Mouse (Mus musculus): ENCODE measurements around the gene Klrb1.

GRCm38 (mm10) chr6:128732032-128732431, 9.2 kb upstream of the Klrb1 start:
- TF ChIP-seq CTCF (IDR thresholded peaks at IDR 0.05) (no peak), POLR2A (IDR thresholded peaks at IDR 0.05; ENCODE audit: insufficient read depth, low read depth, low read length) (no peak)
